Mouse (Mus musculus): ENCODE results near the gene Vsig10.
"Not testable (repeated sequence)": the region's sequence is repeated elsewhere in the genome, so short reads cannot be mapped to it uniquely, and the experiment has no call there.

The Vsig10 gene

GRCm38 (mm10) chr5:117318741-117319629 is at the start of gene Vsig10:
Gene Vsig10, plus strand, starts transcription at chr5:117319083.
- DNase-seq: peak; percentile 67

- DNase-seq: no peak
These were observed 49.5 kb upstream of the Vsig10 start for GRCm38 (mm10) chr5:117269395-117269794.

GRCm38 (mm10) chr5:117271945-117272344 is 46.9 kb upstream of the Vsig10 start:
- no peak for DNase-seq

- no peak for DNase-seq
These were observed 44.1 kb upstream of the Vsig10 start for GRCm38 (mm10) chr5:117274817-117275216.

- no peak for DNase-seq
These were observed 41.1 kb upstream of the Vsig10 start for GRCm38 (mm10) chr5:117277784-117278183.

GRCm38 (mm10) chr5:117278809-117279668 is 39.8 kb upstream of the Vsig10 start:
- peak; percentile 90 for DNase-seq

- no peak for DNase-seq
These were observed 39.2 kb upstream of the Vsig10 start for GRCm38 (mm10) chr5:117279669-117280050.

GRCm38 (mm10) chr5:117281536-117281935 is 37.3 kb upstream of the Vsig10 start:
- no peak for DNase-seq

GRCm38 (mm10) chr5:117282360-117282759 is 36.5 kb upstream of the Vsig10 start:
- DNase-seq: no peak

GRCm38 (mm10) chr5:117284029-117284428 is 34.9 kb upstream of the Vsig10 start:
- no peak for DNase-seq

GRCm38 (mm10) chr5:117284682-117285081 is 34.2 kb upstream of the Vsig10 start:
- no peak for DNase-seq

GRCm38 (mm10) chr5:117285266-117285665 is 33.6 kb upstream of the Vsig10 start:
- peak; percentile 64 for DNase-seq

- DNase-seq: no peak
These were observed 32.6 kb upstream of the Vsig10 start for GRCm38 (mm10) chr5:117286286-117286685.

GRCm38 (mm10) chr5:117286831-117287822 is 31.8 kb upstream of the Vsig10 start, which contains the start of gene Pebp1:
Gene Pebp1, minus strand, starts transcription at chr5:117287625.
- DNase-seq: peak; percentile 94

- no peak for DNase-seq
These were observed 29.2 kb upstream of the Vsig10 start for GRCm38 (mm10) chr5:117289646-117290045.

GRCm38 (mm10) chr5:117290081-117290480 is 28.8 kb upstream of the Vsig10 start:
- DNase-seq: no peak

GRCm38 (mm10) chr5:117291312-117291711 is 27.6 kb upstream of the Vsig10 start:
- DNase-seq: no peak

- DNase-seq: peak; percentile 62
These were observed 26.3 kb upstream of the Vsig10 start for GRCm38 (mm10) chr5:117292547-117292946.

GRCm38 (mm10) chr5:117293776-117294175 is 25.1 kb upstream of the Vsig10 start:
- DNase-seq: not testable (repeated sequence)

GRCm38 (mm10) chr5:117295011-117295410 is 23.9 kb upstream of the Vsig10 start:
- no peak for DNase-seq

GRCm38 (mm10) chr5:117302899-117303298 is 16.0 kb upstream of the Vsig10 start:
- DNase-seq: peak; percentile 44
